Mouse (Mus musculus): ENCODE measurements around the gene Gm1673.

DNA sequence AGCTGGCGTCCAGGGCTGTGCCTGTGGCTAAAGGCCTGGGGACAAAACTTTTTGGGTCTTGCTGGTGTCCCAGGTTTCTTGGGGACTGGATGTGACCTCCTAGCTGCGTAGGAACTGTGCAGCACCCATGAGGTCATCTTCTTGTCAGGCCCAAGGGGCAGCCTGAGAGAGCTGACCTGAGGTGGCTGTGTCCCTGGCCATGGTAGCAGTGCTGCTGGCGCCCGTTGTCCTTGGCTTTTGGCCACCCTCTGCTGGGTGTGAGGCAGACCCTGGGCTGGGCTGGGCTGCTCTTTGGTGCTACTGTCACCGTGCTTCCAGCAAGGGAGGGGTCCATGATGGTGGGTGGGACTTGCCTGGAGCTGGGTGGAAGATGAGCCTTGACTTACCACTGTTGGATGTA, 21.4 kb downstream of the Gm1673 start:
- TF ChIP-seq POLR2A (IDR thresholded peaks at IDR 0.05; ENCODE audit: insufficient read depth, low read depth, low read length) (no peak), CTCF (IDR thresholded peaks at IDR 0.05; ENCODE audit: insufficient read depth, low read depth, low read length) (no peak)

All from olfactory bulb, adult 2 months (tissue).